Mouse (Mus musculus) testis, adult 2 months (tissue): ENCODE results near the gene Padi3.

Experiments used
- CTCF ChIP-seq: fragments of 200-500 bp; IDR thresholded peaks from 2 replicates; pipeline ENCODE4 v1.5.1; 2012; ENCODE audit warnings: low read depth, mild to moderate bottlenecking, inconsistent platforms, low read length, moderate library complexity; ENCODE audit not compliant: control insufficient read depth, insufficient read depth, insufficient replicate concordance
- POLR2A ChIP-seq: fragments of 200-500 bp; IDR thresholded peaks from 2 replicates; pipeline ENCODE4 v1.6.1; 2012; ENCODE audit warnings: low read depth, mild to moderate bottlenecking, inconsistent platforms, low read length, moderate library complexity; ENCODE audit not compliant: control insufficient read depth

- no peak for TF ChIP-seq POLR2A
- TF ChIP-seq CTCF: no peak
Observed at GRCm38 (mm10) chr4:140796786-140797185, 13.7 kb downstream of the Padi3 start.
